Mouse (Mus musculus) megakaryocyte, embryonic 14.5 days (primary cell): Measurements from ENCODE around the gene Alox12b.

Experiments
- FLI1 ChIP-seq: IDR thresholded peaks from 2 replicates; pipeline ENCODE4 v1.6.1; 2012; ENCODE audit warnings: low read length, inconsistent platforms, mixed read lengths
- GATA1 ChIP-seq: IDR thresholded peaks from 3 replicates; pipeline ENCODE4 v1.6.1; 2012; ENCODE audit warnings: mixed read lengths, low read length, inconsistent platforms, borderline replicate concordance

DNA sequence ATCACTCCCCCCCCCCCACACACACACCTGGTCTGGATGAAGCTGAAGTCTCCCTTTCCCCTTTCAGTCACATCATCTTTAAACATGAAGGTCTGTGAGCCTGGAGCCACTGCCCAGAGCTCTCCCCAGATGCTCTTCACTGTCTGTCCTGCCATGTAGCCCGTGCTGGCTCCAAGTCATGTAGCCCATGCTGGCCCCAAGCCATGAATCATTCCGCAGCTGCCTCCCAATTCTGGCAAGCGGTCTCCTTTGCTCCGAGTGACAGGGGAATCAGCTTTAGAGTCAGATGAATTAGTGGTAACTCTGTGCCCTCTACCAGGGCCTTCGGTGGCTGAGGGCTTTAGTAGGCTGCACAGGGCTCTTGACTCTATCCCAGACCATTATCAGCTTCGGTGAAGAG lies 7.1 kb upstream of the Alox12b start:
- TF ChIP-seq GATA1 (no peak), FLI1 (no peak)
